Mouse (Mus musculus) MEL (cell line): ENCODE results near the gene Fbxw8.

Experiments
- CHD2 ChIP-seq: IDR thresholded peaks from 2 replicates; pipeline ENCODE4 v1.6.1; 2011; ENCODE audit warnings: low read length, improper control_type of control experiment
- CTCF ChIP-seq, 3 experiments: IDR thresholded peaks in 2 of 3; conservative IDR thresholded peaks in 1 of 3; 2 replicates each; pipeline ENCODE4 v1.5.1; 2011 to 2012; ENCODE audit warnings: low read length in 3 of 3, low read depth in 2 of 3, mild to moderate bottlenecking in 2 of 3, improper control_type of control experiment in 1 of 3, inconsistent platforms in 1 of 3, mixed read lengths in 1 of 3, moderate library complexity in 1 of 3; ENCODE audit not compliant: control insufficient read depth in 1 of 3, insufficient read depth in 1 of 3, poor library complexity in 1 of 3, severe bottlenecking in 1 of 3
- EP300 ChIP-seq, 2 experiments: IDR thresholded peaks; 2 replicates each; pipeline ENCODE4 v1.6.1; 2011; ENCODE audit warnings: improper control_type of control experiment in 2 of 2, low read length in 2 of 2, low read depth in 1 of 2, mild to moderate bottlenecking in 1 of 2
- GABPA ChIP-seq: IDR thresholded peaks from 2 replicates; pipeline ENCODE4 v1.6.1; 2012; ENCODE audit warnings: low read depth, mild to moderate bottlenecking, inconsistent platforms, low read length, improper control_type of control experiment, moderate library complexity
- GATA1 ChIP-seq: IDR thresholded peaks from 2 replicates; pipeline ENCODE4 v1.6.1; 2011; ENCODE audit warnings: low read depth, low read length, improper control_type of control experiment
- KAT2A ChIP-seq: conservative IDR thresholded peaks from 2 replicates; pipeline ENCODE4 v1.6.1; 2012; ENCODE audit warnings: low read depth, low read length, improper control_type of control experiment, inconsistent platforms
- MAFK ChIP-seq: IDR thresholded peaks from 2 replicates; pipeline ENCODE4 v1.6.1; 2011; ENCODE audit warnings: low read depth, mild to moderate bottlenecking, low read length, improper control_type of control experiment, borderline replicate concordance
- POLR2AphosphoS2 ChIP-seq: IDR thresholded peaks from 2 replicates; pipeline ENCODE4 v1.6.1; 2011; ENCODE audit warnings: low read length, improper control_type of control experiment
- SIN3A ChIP-seq: IDR thresholded peaks from 2 replicates; pipeline ENCODE4 v1.6.1; 2012; ENCODE audit warnings: low read length, improper control_type of control experiment, inconsistent platforms
- USF2 ChIP-seq, 2 experiments: IDR thresholded peaks; 2 replicates each; pipeline ENCODE4 v1.6.1; 2011 to 2012; ENCODE audit warnings: improper control_type of control experiment in 2 of 2, low read length in 2 of 2, borderline replicate concordance in 1 of 2, inconsistent platforms in 1 of 2, low read depth in 1 of 2, mild to moderate bottlenecking in 1 of 2; ENCODE audit not compliant: insufficient read depth in 1 of 2
- ZNF384 ChIP-seq: IDR thresholded peaks from 2 replicates; pipeline ENCODE4 v1.6.1; 2012; ENCODE audit warnings: low read depth, mild to moderate bottlenecking, inconsistent platforms, low read length, improper control_type of control experiment

DNA sequence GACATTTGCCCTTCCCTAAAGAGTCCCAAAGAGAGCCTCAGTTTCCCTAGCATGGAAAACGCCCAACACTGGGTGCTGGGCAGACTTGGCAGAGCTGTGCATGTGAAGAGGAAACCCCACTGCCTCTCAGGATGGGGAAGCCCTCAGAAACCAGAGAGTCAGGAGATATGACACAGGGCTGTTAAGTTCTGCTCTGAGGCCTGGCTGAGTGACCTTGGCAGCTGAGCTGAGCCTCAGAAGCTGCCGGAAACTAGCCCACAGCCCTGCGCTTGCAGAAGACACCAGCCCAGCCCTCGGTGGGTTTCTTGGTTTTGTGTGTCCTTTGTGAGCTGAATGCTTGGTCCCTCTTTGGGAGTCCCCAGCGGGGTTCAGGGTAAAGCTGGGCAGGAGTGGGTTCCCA is 106.3 kb downstream of the Fbxw8 start:
- TF ChIP-seq GABPA (no peak), MAFK (no peak), ZNF384 (no peak), GATA1 (no peak), CHD2 (no peak), POLR2AphosphoS2 (no peak), CTCF (IDR thresholded peaks at IDR 0.05 in 2 of 3, conservative IDR thresholded peaks at IDR 0.05 in 1 of 3; ENCODE audit: control insufficient read depth in 1 of 3, insufficient read depth in 1 of 3, low read depth in 2 of 3, low read length in 3 of 3, poor library complexity in 1 of 3, severe bottlenecking in 1 of 3) (no peak), SIN3A (no peak), EP300 (IDR thresholded peaks at IDR 0.05; ENCODE audit: low read depth in 1 of 2, low read length in 2 of 2) (no peak), USF2 (IDR thresholded peaks at IDR 0.05; ENCODE audit: borderline replicate concordance in 1 of 2, insufficient read depth in 1 of 2, low read depth in 1 of 2, low read length in 2 of 2) (no peak), KAT2A (no peak)
